Mouse (Mus musculus) hindbrain, embryonic 11.5 days (tissue): ENCODE results near the gene Alkbh1. TPM values are rescaled to one million over a fixed set of nuclear protein-coding genes. Genes with fewer than 3 reads are reported as not detected.

ENCODE experiments used
- ATAC-seq: fragments of 200-750 bp; cut with Nextera tagmentation; 2 replicates; pipeline ENCODE4 v1.8.0; 2017; ENCODE audit warnings: mild to moderate bottlenecking, moderate TSS enrichment, moderate library complexity; ENCODE audit not compliant: low FRiP score
- DNase-seq: peaks from one replicate; pipeline ENCODE4 v3.0.0-alpha.2; 2015; ENCODE audit warnings: low spot score
- H3K27ac ChIP-seq: fragments of 300-500 bp; sonication (generic); 2 replicates; pipeline ENCODE4 v1.5.1; 2014; ENCODE audit warnings: mild to moderate bottlenecking, low read depth, low read length
- H3K27me3 ChIP-seq: fragments of 300-500 bp; sonication (generic); 2 replicates; pipeline ENCODE4 v1.6.1; 2014; ENCODE audit warnings: mild to moderate bottlenecking, low read length, moderate library complexity, mixed read lengths; ENCODE audit not compliant: control insufficient read depth, insufficient read depth
- H3K36me3 ChIP-seq: fragments of 300-500 bp; sonication (generic); 2 replicates; pipeline ENCODE4 v1.6.1; 2014; ENCODE audit warnings: mild to moderate bottlenecking, low read length, moderate library complexity, mixed read lengths; ENCODE audit not compliant: control insufficient read depth, insufficient read depth
- H3K4me1 ChIP-seq: fragments of 300-500 bp; sonication (generic); replicated peaks from 2 replicates; pipeline ENCODE4 v1.6.1; 2014; ENCODE audit warnings: low read length, mixed read lengths; ENCODE audit not compliant: control insufficient read depth, insufficient read depth
- H3K4me2 ChIP-seq: fragments of 300-500 bp; sonication (generic); replicated peaks from 2 replicates; pipeline ENCODE4 v1.6.1; 2014; ENCODE audit warnings: mild to moderate bottlenecking, low read depth, low read length
- H3K4me3 ChIP-seq: fragments of 300-500 bp; sonication (generic); 2 replicates; pipeline ENCODE4 v1.5.1; 2014; ENCODE audit warnings: low read depth, low read length
- H3K9ac ChIP-seq: fragments of 300-500 bp; sonication (generic); 2 replicates; pipeline ENCODE4 v1.6.1; 2014; ENCODE audit warnings: low read depth, low read length
- H3K9me3 ChIP-seq: fragments of 300-500 bp; sonication (generic); 2 replicates; pipeline ENCODE4 v1.6.1; 2016; ENCODE audit warnings: low read length; ENCODE audit not compliant: control insufficient read depth
- WGBS: fragments of 180-500 bp; shearing (Covaris S2); extraction: QIAGEN DNeasy Blood & Tissue Kit; methylation state at CpG from one replicate; pipeline ENCODE4 v1.1.7; 2014; 5-methylcytosine and 5-hydroxymethylcytosine counted together
- polyA plus RNA-seq: library from polyadenylated mRNA; unstranded; fragments of >200 nt; fragmentation: Nextera tagmentation; extraction: Ambion mirVana; gene quantifications from 2 replicates; pipeline ENCODE4 v1.2.1, GENCODE M21; 2014

Alkbh1 gene
- polyA plus RNA-seq, 1 experiment from 2014 or later, result 56.0 TPM

DNA sequence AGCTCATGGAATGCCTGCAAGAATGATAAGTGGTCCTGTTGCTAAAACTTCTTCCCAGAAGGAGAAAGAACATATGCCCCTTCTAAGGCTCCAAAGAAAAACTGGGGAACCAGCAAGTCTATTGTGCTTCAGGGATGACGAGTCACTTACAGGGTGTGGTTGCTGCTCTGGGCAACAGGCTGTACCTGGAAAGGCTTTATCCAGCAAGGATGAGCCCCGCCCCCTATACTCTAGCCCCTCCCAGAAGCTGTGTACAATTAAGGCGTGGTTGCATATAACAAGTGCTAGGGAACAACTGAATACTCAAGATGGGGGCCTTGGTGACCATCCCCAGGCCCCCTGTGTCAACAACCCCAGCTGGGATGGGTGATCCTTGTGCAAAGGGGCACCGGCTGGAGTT is 34.7 kb downstream of the Alkbh1 start:
- Histone ChIP-seq H3K9me3 (no peaks in the 10 kb centered on the region), H3K36me3 (no peaks in the 10 kb centered on the region), H3K9ac (no peak overlapping the region), H3K4me1 (no peaks in the 10 kb centered on the region; the same call in 1 of the 2 replicates), H3K27ac (no peak overlapping the region), H3K4me3 (no peak overlapping the region), H3K27me3 (no peaks in the 10 kb centered on the region), H3K4me2 (no peak overlapping the region)
- ATAC-seq (no peak), DNase-seq (no peak)
- 76% methylated on average over 4 of the region's 4 CpGs for WGBS

DNA sequence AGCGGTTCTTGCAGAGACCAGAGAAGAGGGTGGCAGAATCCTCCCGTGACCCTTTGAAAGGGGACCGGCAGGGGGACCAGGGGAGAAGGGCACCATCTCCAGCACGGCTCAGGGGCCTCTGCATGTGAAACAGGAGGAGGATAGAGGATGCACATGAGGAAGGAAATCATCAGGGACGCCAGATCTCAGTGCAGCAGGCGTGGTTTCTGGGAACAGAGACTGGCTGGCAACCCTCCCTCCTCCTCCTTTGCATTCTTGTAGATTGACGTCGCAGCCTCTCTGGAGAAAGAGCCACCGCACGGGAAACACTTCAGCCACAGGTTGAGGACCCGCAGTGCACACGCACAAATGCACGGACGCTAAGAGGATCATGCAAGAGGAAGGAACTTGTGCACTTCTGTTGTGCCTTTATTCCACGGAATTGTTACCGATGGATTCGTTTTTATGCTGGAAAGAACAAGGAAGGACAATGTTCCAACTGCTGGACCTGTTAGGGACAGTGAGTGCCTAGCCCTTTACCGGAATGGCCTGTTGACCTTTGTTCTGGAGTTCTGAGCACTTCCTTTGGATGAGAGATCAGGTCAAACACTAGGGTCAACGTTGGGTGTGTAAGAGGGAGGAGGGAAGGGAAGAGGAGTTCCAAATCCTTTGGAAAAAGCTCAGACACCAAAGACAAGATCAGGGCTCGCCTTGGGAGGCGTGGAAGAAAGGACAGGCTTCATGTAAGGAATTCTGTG is 35.8 kb downstream of the Alkbh1 start:
- Histone ChIP-seq H3K36me3 (no peaks in the 10 kb centered on the region), H3K9me3 (no peaks in the 10 kb centered on the region), H3K27me3 (no peaks in the 10 kb centered on the region), H3K9ac (no peak overlapping the region), H3K27ac (no peak overlapping the region), H3K4me1 (no peaks in the 10 kb centered on the region; the same call in 1 of the 2 replicates), H3K4me2 (no peak overlapping the region), H3K4me3 (no peak overlapping the region)
- ATAC-seq (no peak), DNase-seq (no peak)
- 46% methylated on average over 21 of the region's 21 CpGs for WGBS

- H3K27me3 ChIP-seq, result no peaks in the 10 kb centered on the region
- H3K9me3 ChIP-seq, result no peaks in the 10 kb centered on the region
- no peaks in the 10 kb centered on the region for H3K36me3 ChIP-seq
- H3K4me2 ChIP-seq, result no peak overlapping the region
- H3K4me3 ChIP-seq, result no peak overlapping the region
- H3K27ac ChIP-seq, result no peak overlapping the region
- no peak overlapping the region for H3K9ac ChIP-seq
- no peaks in the 10 kb centered on the region; the same call in 1 of the 2 replicates for H3K4me1 ChIP-seq
- no peak for ATAC-seq
- 76% methylated on average over 3 of the region's 3 CpGs for WGBS
- no peak for DNase-seq
These were observed 38.1 kb downstream of the Alkbh1 start for GRCm38 (mm10) chr12:87405721-87406120.

GRCm38 (mm10) chr12:87405165-87405564 is 38.7 kb downstream of the Alkbh1 start:
- 88% methylated on average over 4 of the region's 4 CpGs for WGBS
- ATAC-seq (no peak), DNase-seq (no peak)
- no peak overlapping the region for H3K4me3 ChIP-seq
- no peak overlapping the region for H3K27ac ChIP-seq
- no peaks in the 10 kb centered on the region for H3K36me3 ChIP-seq
- no peaks in the 10 kb centered on the region for H3K27me3 ChIP-seq
- no peaks in the 10 kb centered on the region for H3K9me3 ChIP-seq
- no peak overlapping the region for H3K4me2 ChIP-seq
- no peak overlapping the region for H3K9ac ChIP-seq
- no peaks in the 10 kb centered on the region; the same call in 1 of the 2 replicates for H3K4me1 ChIP-seq

GRCm38 (mm10) chr12:87401883-87402282 is 41.9 kb downstream of the Alkbh1 start:
- Histone ChIP-seq H3K4me3 (no peak overlapping the region), H3K4me2 (no peak overlapping the region), H3K36me3 (no peaks in the 10 kb centered on the region), H3K27ac (no peak overlapping the region), H3K9ac (no peak overlapping the region), H3K4me1 (no peaks in the 10 kb centered on the region), H3K27me3 (no peaks in the 10 kb centered on the region), H3K9me3 (no peaks in the 10 kb centered on the region)
- DNase-seq, result no peak
- whole genome bisulfite sequencing, result 61% methylated on average over 6 of the region's 6 CpGs
- no peak for ATAC-seq

DNA sequence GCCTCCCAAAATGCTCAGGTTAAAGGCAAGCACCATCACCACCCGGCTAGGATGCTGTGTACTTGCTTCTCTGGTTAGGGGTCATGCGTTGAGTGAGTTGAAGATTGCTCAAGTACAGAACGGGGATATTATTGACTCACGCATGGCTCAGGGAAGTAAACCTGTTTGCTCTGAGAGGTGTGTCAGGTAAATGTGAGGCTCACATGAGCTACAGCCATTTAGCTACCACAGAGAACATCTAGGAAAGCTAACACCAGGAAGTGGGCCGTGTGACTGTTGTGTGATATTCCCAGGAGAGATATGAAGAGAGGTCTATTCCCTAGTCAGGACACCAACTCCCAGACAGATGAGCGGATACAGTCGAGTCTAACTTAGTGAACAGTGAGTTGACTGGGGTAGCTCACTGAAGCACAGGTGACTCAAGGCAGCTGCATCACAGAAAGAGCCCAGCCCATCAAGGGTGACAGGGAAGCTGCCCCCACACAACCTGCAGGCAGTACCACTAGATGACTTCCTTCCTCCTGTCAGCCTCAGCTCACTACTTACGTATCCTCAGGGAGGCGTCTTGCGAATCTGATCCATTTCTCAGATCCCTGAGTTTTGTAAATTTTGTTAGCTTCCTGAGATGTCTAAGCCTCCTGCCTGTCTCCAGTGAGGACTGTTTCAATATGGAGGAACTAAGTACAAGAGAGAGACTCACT is 44.5 kb downstream of the Alkbh1 start:
- DNase-seq (no peak), ATAC-seq (no peak)
- no peaks in the 10 kb centered on the region for H3K27me3 ChIP-seq
- no peaks in the 10 kb centered on the region for H3K9me3 ChIP-seq
- no peak overlapping the region for H3K27ac ChIP-seq
- H3K4me1 ChIP-seq, result no peaks in the 10 kb centered on the region
- WGBS, result 86% methylated on average over 10 of the region's 10 CpGs
- no peak overlapping the region for H3K4me3 ChIP-seq
- no peak overlapping the region for H3K4me2 ChIP-seq
- no peaks in the 10 kb centered on the region for H3K36me3 ChIP-seq
- no peak overlapping the region for H3K9ac ChIP-seq

DNA sequence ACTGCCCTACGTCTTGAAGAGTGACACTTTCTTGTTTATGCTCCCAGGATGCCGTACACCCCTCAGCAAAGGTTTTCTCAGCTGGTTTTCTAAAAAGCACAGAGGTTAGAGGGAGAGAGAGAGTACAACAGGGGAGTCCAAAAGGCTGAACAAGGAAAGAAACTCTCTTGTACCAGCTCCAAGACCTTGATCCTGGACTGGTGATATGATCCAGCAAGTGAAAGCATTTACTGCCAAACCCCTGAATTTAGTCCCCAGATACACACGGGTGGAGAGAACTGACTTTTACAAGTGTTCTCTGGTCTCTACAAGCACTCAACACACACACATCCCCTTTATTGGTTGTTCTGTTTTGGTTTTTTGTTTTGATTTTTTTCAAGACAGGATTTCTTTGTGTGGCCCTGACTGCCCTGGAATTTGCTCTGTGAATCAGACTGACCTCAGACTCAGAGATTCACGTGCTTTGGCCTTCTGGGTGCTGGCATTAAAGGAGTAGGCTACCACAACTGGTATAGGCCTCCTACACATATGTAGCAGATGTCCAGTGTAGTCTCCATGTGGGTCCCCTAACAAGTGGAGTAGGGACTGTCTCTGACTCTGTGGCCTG is 45.9 kb downstream of the Alkbh1 start:
- H3K4me3 ChIP-seq, result no peak overlapping the region
- no peaks in the 10 kb centered on the region for H3K36me3 ChIP-seq
- H3K9me3 ChIP-seq, result no peaks in the 10 kb centered on the region
- ATAC-seq (no peak), DNase-seq (no peak)
- no peaks in the 10 kb centered on the region for H3K27me3 ChIP-seq
- H3K9ac ChIP-seq, result no peak overlapping the region
- no peak overlapping the region for H3K4me2 ChIP-seq
- H3K4me1 ChIP-seq, result no peaks in the 10 kb centered on the region
- WGBS, result 67% methylated on average over 4 of the region's 4 CpGs
- no peak overlapping the region for H3K27ac ChIP-seq

- H3K27me3 ChIP-seq, result no peaks in the 10 kb centered on the region
- H3K9ac ChIP-seq, result no peak overlapping the region
These were observed 46.7 kb downstream of the Alkbh1 start for GRCm38 (mm10) chr12:87397126-87397525.

More at GRCm38 (mm10) chr12:87397126-87397525, 46.7 kb downstream of the Alkbh1 start:
- H3K9me3 ChIP-seq, result no peaks in the 10 kb centered on the region
- DNase-seq (no peak), ATAC-seq (no peak)
- H3K4me3 ChIP-seq, result no peak overlapping the region
- WGBS, result 88% methylated on average over 3 of the region's 4 CpGs
- no peaks in the 10 kb centered on the region for H3K4me1 ChIP-seq
- H3K27ac ChIP-seq, result no peak overlapping the region
- no peak overlapping the region for H3K4me2 ChIP-seq
- no peaks in the 10 kb centered on the region for H3K36me3 ChIP-seq
